Comparison of ENCODE assay signal across 11 mouse cellular contexts in the genomic region with DNA sequence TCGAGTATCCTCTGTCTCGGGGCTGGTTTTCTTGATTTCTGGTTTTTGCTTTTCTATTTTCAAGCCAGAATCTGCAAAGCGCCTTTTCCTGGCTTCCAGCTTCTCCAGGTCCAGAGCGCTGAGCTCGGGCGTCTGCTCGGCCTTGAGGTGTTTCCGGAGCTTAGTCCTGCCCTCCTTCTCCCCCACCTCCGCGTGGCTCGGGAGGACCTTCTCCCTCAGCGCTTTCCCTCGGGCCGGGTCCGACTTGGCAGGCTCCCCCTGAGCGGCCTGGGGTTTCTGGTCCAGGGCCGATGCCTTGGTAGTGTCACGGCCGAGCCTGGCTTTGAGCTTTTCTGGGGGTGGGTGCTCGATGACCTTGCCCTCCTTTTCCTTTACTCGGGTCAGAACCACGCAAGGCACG. TPM values are rescaled to one million over a fixed set of nuclear protein-coding genes. Genes with fewer than 3 reads are reported as not detected.
DNase-seq lines count a peak whose midpoint lies in the region; ATAC-seq and TF ChIP-seq lines count a peak whose summit lies in the region.
"Had no signal": no experiment of that assay in that cellular context is flagged by ENCODE, and none has a peak within 500 bp of the region (broad histone marks: within the 10 kb centered on the region; RNA-seq: fewer than 3 reads in every experiment).

No protein-coding gene starts in this region.

- H3K27ac ChIP-seq in hindbrain, embryonic 15.5 days (replicated peaks), result peak overlapping the region; percentile 78
- no peak overlapping the region for H3K27ac ChIP-seq in hindbrain, embryonic 11.5 days (ENCODE audit: low read depth, low read length)
- H3K27ac ChIP-seq in ES-E14 (ENCODE audit: insufficient read depth, low read depth, low read length, poor library complexity, severe bottlenecking), result no peak overlapping the region
- peak overlapping the region; percentile 67 for H3K27ac ChIP-seq in brown adipose tissue, adult 24 weeks (replicated peaks; ENCODE audit: low read depth, low read length)
- H3K27ac ChIP-seq in intestine, embryonic 14.5 days (ENCODE audit: low read depth), result peak overlapping the region; percentile 85

- H3K4me3 ChIP-seq in hindbrain, embryonic 15.5 days, result no peak overlapping the region
- H3K4me3 ChIP-seq in hindbrain, embryonic 11.5 days (ENCODE audit: low read depth, low read length), result no peak overlapping the region
- peak overlapping the region; percentile 23 to 26; a peak in 2 of 4 replicates for H3K4me3 ChIP-seq in ES-E14 (ENCODE audit: insufficient read depth in 1 of 2, low read depth in 1 of 2, low read length in 2 of 2, poor library complexity in 1 of 2, severe bottlenecking in 1 of 2)
- no peak overlapping the region for H3K4me3 ChIP-seq in brown adipose tissue, adult 24 weeks (ENCODE audit: insufficient read depth, low read depth, low read length)
- H3K4me3 ChIP-seq in intestine, embryonic 14.5 days (ENCODE audit: low read depth, low read length), result no peak overlapping the region

- in situ Hi-C loops in ES-E14 (cut with MboI; ENCODE audit: low sequenced_read_pairs in 2 of 2, unreplicated experiment in 2 of 2), result loop anchor here in 1 of 2 experiments (5.0 kb wide), 1 partner anchor 76 kb away; no protein-coding TSS in a partner anchor

- WGBS in hindbrain, embryonic 15.5 days, result 72% methylated on average over 23 of the region's 23 CpGs
- WGBS in hindbrain, embryonic 11.5 days, result 92% methylated on average over 23 of the region's 23 CpGs
- 81% methylated on average over 23 of the region's 23 CpGs for WGBS in intestine, embryonic 14.5 days

- no peak for DNase-seq in hindbrain, embryonic 11.5 days (ENCODE audit: low spot score)
- DNase-seq in ES-E14 (ENCODE audit: low read depth, low spot score), result no peak
- no peak for DNase-seq in intestine, embryonic 14.5 days (ENCODE audit: low spot score)
- no peak for DNase-seq in kidney, postnatal 14 days
- no peak for DNase-seq in left cerebral cortex, postnatal 25 days (ENCODE audit: low spot score in 2 of 2)

- intact Hi-C loops in left cerebral cortex, postnatal 25 days (cut with DNase I), result loop anchor here (5.0 kb wide), 1 partner anchor 59 kb away; a partner anchor contains a TSS

- no peak overlapping the region for H3K4me2 ChIP-seq in hindbrain, embryonic 15.5 days
- H3K4me2 ChIP-seq in hindbrain, embryonic 11.5 days (replicated peaks; ENCODE audit: low read depth, low read length), result no peak overlapping the region
- no peak overlapping the region for H3K4me2 ChIP-seq in intestine, embryonic 14.5 days (ENCODE audit: low read length)

- H3K27me3 ChIP-seq in hindbrain, embryonic 15.5 days, result no peaks in the 10 kb centered on the region
- no peaks in the 10 kb centered on the region for H3K27me3 ChIP-seq in hindbrain, embryonic 11.5 days (ENCODE audit: control insufficient read depth, insufficient read depth, low read length)
- H3K27me3 ChIP-seq in intestine, embryonic 14.5 days (replicated peaks; ENCODE audit: control insufficient read depth, insufficient read depth, low read length), result no peaks in the 10 kb centered on the region

- peaks cover 11% of the 10 kb centered on the region for H3K4me1 ChIP-seq in hindbrain, embryonic 15.5 days (replicated peaks)
- H3K4me1 ChIP-seq in hindbrain, embryonic 11.5 days (replicated peaks; ENCODE audit: control insufficient read depth, insufficient read depth, low read length), result no peaks in the 10 kb centered on the region
- peaks cover 3 to 7% of the 10 kb centered on the region in 2 experiments; a peak in 1 of 4 replicates for H3K4me1 ChIP-seq in ES-E14 (ENCODE audit: control insufficient read depth in 2 of 2, insufficient read depth in 2 of 2, low read length in 2 of 2, poor library complexity in 1 of 2)
- no peaks in the 10 kb centered on the region for H3K4me1 ChIP-seq in brown adipose tissue, adult 24 weeks (ENCODE audit: control insufficient read depth, insufficient read depth, insufficient read length, low read length)
- H3K4me1 ChIP-seq in intestine, embryonic 14.5 days (replicated peaks; ENCODE audit: control insufficient read depth, insufficient read depth, low read length), result no peaks in the 10 kb centered on the region; the same call in 1 of the 2 replicates

- no peaks in the 10 kb centered on the region for H3K9me3 ChIP-seq in hindbrain, embryonic 15.5 days
- H3K9me3 ChIP-seq in hindbrain, embryonic 11.5 days (ENCODE audit: control insufficient read depth, low read length), result no peaks in the 10 kb centered on the region
- H3K9me3 ChIP-seq in ES-E14 (ENCODE audit: control insufficient read depth, insufficient read depth, low read depth, low read length), result no peaks in the 10 kb centered on the region
- H3K9me3 ChIP-seq in intestine, embryonic 14.5 days (ENCODE audit: control insufficient read depth, low read length), result no peaks in the 10 kb centered on the region

- ATAC-seq in hindbrain, embryonic 15.5 days (ENCODE audit: low FRiP score, low read depth), result no peak
- ATAC-seq in hindbrain, embryonic 11.5 days (ENCODE audit: low FRiP score), result no peak
- ATAC-seq in intestine, embryonic 14.5 days (replicated peaks; ENCODE audit: low FRiP score, low TSS enrichment, low read depth), result no peak
- ATAC-seq in megakaryocyte progenitor cell, adult 5-6 weeks (replicated peaks; ENCODE audit: poor library complexity), result no peak

- peaks cover 72% of the 10 kb centered on the region for H3K36me3 ChIP-seq in hindbrain, embryonic 15.5 days
- peaks cover 33% of the 10 kb centered on the region for H3K36me3 ChIP-seq in hindbrain, embryonic 11.5 days (ENCODE audit: control insufficient read depth, insufficient read depth, low read length)
- peaks cover 77% of the 10 kb centered on the region for H3K36me3 ChIP-seq in ES-E14 (ENCODE audit: control insufficient read depth, insufficient read depth, low read length, poor library complexity, severe bottlenecking)
- peaks cover 97% of the 10 kb centered on the region for H3K36me3 ChIP-seq in intestine, embryonic 14.5 days (ENCODE audit: control insufficient read depth, insufficient read depth, low read length)

- no peak overlapping the region for H3K9ac ChIP-seq in hindbrain, embryonic 15.5 days
- no peak overlapping the region for H3K9ac ChIP-seq in hindbrain, embryonic 11.5 days (ENCODE audit: low read depth, low read length)
- H3K9ac ChIP-seq in ES-E14 (ENCODE audit: insufficient read depth, low read depth, low read length, poor library complexity, severe bottlenecking), result no peak overlapping the region
- H3K9ac ChIP-seq in intestine, embryonic 14.5 days (ENCODE audit: low read length), result no peak overlapping the region

TF ChIP-seq in ES-E14, 5 proteins besides CTCF, POLR2A, EP300 and RAD21:
- TF ChIP-seq MAFK (IDR thresholded peaks at IDR 0.05; ENCODE audit: insufficient read depth, low read depth, low read length), result no peak
- TF ChIP-seq HCFC1 (IDR thresholded peaks at IDR 0.05; ENCODE audit: borderline replicate concordance, insufficient read depth, low read length), result no peak
- TF ChIP-seq CHD2 (IDR thresholded peaks at IDR 0.05; ENCODE audit: low read depth, low read length), result no peak
- TF ChIP-seq ZNF384 (IDR thresholded peaks at IDR 0.05; ENCODE audit: low read depth, low read length), result no peak
- TF ChIP-seq ZC3H11A (IDR thresholded peaks at IDR 0.05; ENCODE audit: borderline replicate concordance, low read depth, low read length), result no peak

RNA-seq across cellular contexts. Expression of a gene that starts 33.8 kb away (rescaled TPM):
- 39.7 and 42.7 TPM in 2 replicates for polyA plus RNA-seq in hindbrain, embryonic 15.5 days (2015; fragmentation: Nextera tagmentation; extraction: Ambion mirVana)
- polyA plus RNA-seq in hindbrain, embryonic 11.5 days (2014; fragmentation: Nextera tagmentation; extraction: Ambion mirVana), result 38.9 and 40.4 TPM in 2 replicates
- 30.1 and 37.3 TPM in 2 replicates for total RNA-seq in ES-E14 (2012; rRNA removed)
- polyA plus RNA-seq in brown adipose tissue, adult 24 weeks (2012; ENCODE audit: insufficient read depth, insufficient read length, missing spikeins), result 5.1 and 7.9 TPM in 2 replicates
- polyA plus RNA-seq in intestine, embryonic 14.5 days (2014; fragmentation: Nextera tagmentation; extraction: Ambion mirVana), result 29.9 and 30.9 TPM in 2 replicates
- total RNA-seq in megakaryocyte progenitor cell, adult 5-6 weeks (2015), result 12.0 and 14.0 TPM in 2 replicates
- total RNA-seq in megakaryocyte progenitor cell, adult 5-6 weeks (2017), result 15.2 and 21.3 TPM in 2 replicates
- 10 to 100 TPM; 42.1 to 43.3 TPM for total RNA-seq in left cerebral cortex, postnatal 25 days (2021)

RNA-seq across cellular contexts. Expression of a gene that starts 42.3 kb away (rescaled TPM):
- 0.39 TPM in 1 of 2 replicates, not detected in the other for polyA plus RNA-seq in hindbrain, embryonic 15.5 days (2015; fragmentation: Nextera tagmentation; extraction: Ambion mirVana)
- not detected in 2 replicates for polyA plus RNA-seq in hindbrain, embryonic 11.5 days (2014; fragmentation: Nextera tagmentation; extraction: Ambion mirVana)
- total RNA-seq in ES-E14 (2012; rRNA removed), result not detected in 2 replicates
- not detected in 2 replicates for polyA plus RNA-seq in brown adipose tissue, adult 24 weeks (2012; ENCODE audit: insufficient read depth, insufficient read length, missing spikeins)
- polyA plus RNA-seq in intestine, embryonic 14.5 days (2014; fragmentation: Nextera tagmentation; extraction: Ambion mirVana), result 0.20 TPM in 1 of 2 replicates, not detected in the other
- not detected in 2 replicates for total RNA-seq in megakaryocyte progenitor cell, adult 5-6 weeks (2015)
- not detected in 2 replicates for total RNA-seq in megakaryocyte progenitor cell, adult 5-6 weeks (2017)
- 1 to 10 TPM; 4.7 to 6.0 TPM for total RNA-seq in left cerebral cortex, postnatal 25 days (2021)
- total RNA-seq: G1E; liver, adult 2 months; neutrophil, adult 5-6 weeks had no signal
- polyA plus RNA-seq: G1E; liver, adult 2 months had no signal

RNA-seq across cellular contexts. Expression of a gene that starts 57.6 kb away (rescaled TPM):
- polyA plus RNA-seq in hindbrain, embryonic 15.5 days (2015; fragmentation: Nextera tagmentation; extraction: Ambion mirVana), result not detected in 2 replicates
- not detected in 2 replicates for polyA plus RNA-seq in hindbrain, embryonic 11.5 days (2014; fragmentation: Nextera tagmentation; extraction: Ambion mirVana)
- not detected in 2 replicates for total RNA-seq in ES-E14 (2012; rRNA removed)
- 3.5 and 3.8 TPM in 2 replicates for polyA plus RNA-seq in brown adipose tissue, adult 24 weeks (2012; ENCODE audit: insufficient read depth, insufficient read length, missing spikeins)
- 3.5 and 3.8 TPM in 2 replicates for polyA plus RNA-seq in intestine, embryonic 14.5 days (2014; fragmentation: Nextera tagmentation; extraction: Ambion mirVana)
- not detected in 2 replicates for total RNA-seq in megakaryocyte progenitor cell, adult 5-6 weeks (2015)
- not detected in 2 replicates for total RNA-seq in megakaryocyte progenitor cell, adult 5-6 weeks (2017)
- under 1 TPM; 0.39 to 0.66 TPM for total RNA-seq in left cerebral cortex, postnatal 25 days (2021)
- total RNA-seq: G1E; neutrophil, adult 5-6 weeks had no signal
- polyA plus RNA-seq: G1E had no signal

Comparison
In these comparisons a context has a peak if more than half of its experiments do, and no peak if none do; other contexts are left out.
1. H3K27ac ChIP-seq: peak in hindbrain, embryonic 15.5 days (single experiment), brown adipose tissue, adult 24 weeks (single experiment) and intestine, embryonic 14.5 days (single experiment); none in hindbrain, embryonic 11.5 days (single experiment) and ES-E14 (single experiment).
2. H3K4me3 ChIP-seq: peak in ES-E14 (2 of 2); none in hindbrain, embryonic 15.5 days (single experiment), hindbrain, embryonic 11.5 days (single experiment), brown adipose tissue, adult 24 weeks (single experiment) and intestine, embryonic 14.5 days (single experiment).